Mouse (Mus musculus) ES-E14 (cell line): Measurements from ENCODE around the gene Ptprcap. TPM values are rescaled to one million over a fixed set of nuclear protein-coding genes. Genes with fewer than 3 reads are reported as not detected.

Experiments
- DNase-seq: peaks from one replicate; pipeline ENCODE4 v3.0.0-alpha.2; 2013; ENCODE audit warnings: low read depth, low spot score
- H3K27ac ChIP-seq: 2 replicates; pipeline ENCODE4 v1.5.1; 2012; ENCODE audit warnings: low read depth, mild to moderate bottlenecking, low read length, moderate library complexity, mixed read lengths; ENCODE audit not compliant: poor library complexity, insufficient read depth, severe bottlenecking
- H3K36me3 ChIP-seq: 2 replicates; pipeline ENCODE4 v1.6.1; 2012; ENCODE audit warnings: mild to moderate bottlenecking, low read length, moderate library complexity, mixed read lengths; ENCODE audit not compliant: control insufficient read depth, poor library complexity, insufficient read depth, severe bottlenecking
- H3K4me1 ChIP-seq, 2 experiments: fragments of 150-350 bp in 1 of 2; sonication (generic) in 1 of 2; 2 replicates each; pipeline ENCODE4 v1.6.1; 2012; ENCODE audit warnings: low read length in 2 of 2, mild to moderate bottlenecking in 1 of 2, mixed read lengths in 1 of 2; ENCODE audit not compliant: control insufficient read depth in 2 of 2, insufficient read depth in 2 of 2, poor library complexity in 1 of 2
- H3K4me3 ChIP-seq, 2 experiments: fragments of 150-350 bp in 1 of 2; sonication (generic) in 1 of 2; 2 replicates each; pipeline ENCODE4 v1.5.1; 2012; ENCODE audit warnings: low read length in 2 of 2, low read depth in 1 of 2, mild to moderate bottlenecking in 1 of 2, mixed read lengths in 1 of 2; ENCODE audit not compliant: insufficient read depth in 1 of 2, poor library complexity in 1 of 2, severe bottlenecking in 1 of 2
- H3K9ac ChIP-seq: 2 replicates; pipeline ENCODE4 v1.6.1; 2012; ENCODE audit warnings: low read depth, mild to moderate bottlenecking, low read length, mixed read lengths; ENCODE audit not compliant: poor library complexity, insufficient read depth, severe bottlenecking
- H3K9me3 ChIP-seq: fragments of 150-350 bp; sonication (generic); 2 replicates; pipeline ENCODE4 v1.6.1; 2012; ENCODE audit warnings: low read depth, mild to moderate bottlenecking, low read length; ENCODE audit not compliant: control insufficient read depth, insufficient read depth
- CHD2 ChIP-seq: IDR thresholded peaks from 2 replicates; pipeline ENCODE4 v1.6.1; 2014; ENCODE audit warnings: mild to moderate bottlenecking, low read depth, low read length, inconsistent platforms
- HCFC1 ChIP-seq: IDR thresholded peaks from 2 replicates; pipeline ENCODE4 v1.6.1; 2012; ENCODE audit warnings: low read length, inconsistent platforms, borderline replicate concordance; ENCODE audit not compliant: insufficient read depth
- MAFK ChIP-seq: IDR thresholded peaks from 2 replicates; pipeline ENCODE4 v1.6.1; 2014; ENCODE audit warnings: mild to moderate bottlenecking, low read depth, low read length, inconsistent platforms; ENCODE audit not compliant: insufficient read depth
- ZC3H11A ChIP-seq: IDR thresholded peaks from 2 replicates; pipeline ENCODE4 v1.6.1; 2012; ENCODE audit warnings: low read depth, mild to moderate bottlenecking, inconsistent platforms, low read length, borderline replicate concordance
- ZNF384 ChIP-seq: IDR thresholded peaks from 2 replicates; pipeline ENCODE4 v1.6.1; 2012; ENCODE audit warnings: low read depth, low read length, inconsistent platforms
- in situ Hi-C, 2 experiments: fragments of 600-800 bp; cut with MboI; formaldehyde crosslinking; loops; one replicate each; pipeline ENCODE4 v1.15.1; 2025; ENCODE audit warnings: low sequenced_read_pairs in 2 of 2, inconsistent platforms in 1 of 2; ENCODE audit not compliant: unreplicated experiment in 2 of 2
- total RNA-seq: library from RNA; depleted of rRNA; stranded (reverse); fragments of 300-350 nt; gene quantifications from 2 replicates; pipeline ENCODE4 v1.2.3, GENCODE M21; 2012

The Ptprcap gene
- total RNA-seq, 1 experiment = 9.5 TPM

GRCm38 (mm10) chr19:4164100-4164499 lies 10.7 kb downstream of the Ptprcap start:
- no peak overlapping the region for H3K9ac ChIP-seq
- H3K4me3 ChIP-seq = no peak overlapping the region
- DNase-seq = no peak
- peaks cover 0 to 17% of the 10 kb centered on the region in 2 experiments; a peak in 1 of 4 replicates for H3K4me1 ChIP-seq
- peaks cover 4% of the 10 kb centered on the region; the same call in 1 of the 2 replicates for H3K36me3 ChIP-seq
- no peak for TF ChIP-seq ZNF384
- TF ChIP-seq ZC3H11A = no peak
- H3K27ac ChIP-seq = no peak overlapping the region
- no peaks in the 10 kb centered on the region for H3K9me3 ChIP-seq
- in situ Hi-C loops = no loop called here

- H3K27ac ChIP-seq = no peak overlapping the region
- peaks cover 0 to 17% of the 10 kb centered on the region in 2 experiments; a peak in 1 of 4 replicates for H3K4me1 ChIP-seq
- H3K36me3 ChIP-seq = peaks cover 1% of the 10 kb centered on the region; the same call in 1 of the 2 replicates
- no peak overlapping the region for H3K4me3 ChIP-seq
- TF ChIP-seq ZNF384 (no peak), CHD2 (no peak), MAFK (no peak), HCFC1 (no peak), ZC3H11A (no peak)
- H3K9ac ChIP-seq = no peak overlapping the region
- no peak for DNase-seq
- in situ Hi-C loops = no loop called here
- H3K9me3 ChIP-seq = no peaks in the 10 kb centered on the region
Observed at GRCm38 (mm10) chr19:4164721-4165120, 11.3 kb downstream of the Ptprcap start.

DNA sequence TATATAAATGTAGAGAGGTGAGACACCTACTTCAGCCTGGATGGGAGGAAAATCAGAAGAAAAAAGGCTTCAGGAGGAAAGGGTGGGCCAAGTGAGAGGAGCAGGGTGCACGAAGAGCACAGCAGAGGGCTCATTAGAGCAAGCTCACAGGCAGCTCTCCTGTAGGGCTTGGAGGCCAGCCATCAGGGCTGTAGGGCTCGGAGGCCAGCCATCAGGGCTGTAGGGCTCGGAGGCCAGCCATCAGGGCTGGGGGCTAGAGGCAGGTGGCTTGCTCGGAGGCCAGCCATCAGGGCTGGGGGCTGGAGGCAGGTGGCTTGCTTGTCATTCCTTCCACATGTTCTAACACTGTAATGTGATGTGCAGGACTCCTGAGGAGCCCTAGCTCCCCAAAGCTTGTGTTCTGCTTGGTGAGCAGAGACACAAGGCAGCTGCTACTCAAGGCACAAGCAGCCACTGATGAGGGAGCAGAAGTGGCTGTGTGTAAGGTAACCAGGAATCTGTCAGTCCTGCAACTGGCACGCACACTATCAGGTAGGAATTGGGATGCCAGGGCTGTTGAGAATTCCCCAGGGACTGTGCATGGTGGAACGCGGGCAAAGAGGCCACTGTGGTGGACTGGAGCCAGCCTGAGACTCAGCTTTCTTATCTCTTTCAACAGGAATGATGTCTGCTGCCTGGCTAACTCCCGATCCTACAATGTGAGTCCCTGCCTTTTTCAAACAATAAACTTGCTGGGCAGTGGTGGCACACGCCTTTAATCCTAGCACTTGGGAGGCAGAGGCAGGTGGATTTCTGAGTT lies 13.5 kb downstream of the Ptprcap start:
- in situ Hi-C loops = no loop called here
- Histone ChIP-seq H3K4me3 (no peak overlapping the region), H3K4me1 (peaks cover 0 to 25% of the 10 kb centered on the region in 2 experiments; a peak in 1 of 4 replicates), H3K9ac (no peak overlapping the region), H3K27ac (no peak overlapping the region), H3K36me3 (no peaks in the 10 kb centered on the region), H3K9me3 (no peaks in the 10 kb centered on the region)
- no peak for DNase-seq
- TF ChIP-seq MAFK (no peak), ZC3H11A (no peak), CHD2 (no peak), ZNF384 (no peak), HCFC1 (no peak)

DNA sequence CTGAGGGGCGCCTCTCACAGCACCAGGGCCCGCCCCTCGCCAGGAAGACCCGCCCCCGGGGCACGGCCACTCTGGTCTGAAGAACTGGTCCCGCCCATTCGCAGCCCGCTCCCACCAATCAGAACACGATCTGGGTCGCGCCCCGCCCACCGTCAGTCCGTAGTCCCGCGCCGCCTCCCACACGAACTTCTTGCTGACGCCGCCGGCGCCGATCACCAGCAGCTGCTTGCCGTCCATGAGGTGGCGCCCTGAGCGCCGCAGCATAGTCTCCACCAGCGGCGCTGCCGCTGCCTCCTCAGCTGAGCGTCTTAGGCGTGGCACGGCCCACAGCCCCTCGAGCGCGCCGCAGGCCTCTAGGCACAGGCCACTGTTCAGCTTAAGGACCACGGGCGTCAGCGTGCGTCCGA lies 16.0 kb downstream of the Ptprcap start:
- H3K4me1 ChIP-seq = peaks cover 0 to 24% of the 10 kb centered on the region in 2 experiments; a peak in 1 of 4 replicates
- H3K9me3 ChIP-seq = no peaks in the 10 kb centered on the region
- H3K4me3 ChIP-seq = peak overlapping the region; percentile 63 to 88
- H3K27ac ChIP-seq = no peak overlapping the region
- H3K36me3 ChIP-seq = no peaks in the 10 kb centered on the region
- DNase-seq = peak; percentile 95
- in situ Hi-C loops = no loop called here
- peak overlapping the region; percentile 72 for H3K9ac ChIP-seq
- TF ChIP-seq ZC3H11A = 0 out of 2 replicates have a peak, but pooled peaks have one; percentile 27
- no peak for TF ChIP-seq ZNF384
- TF ChIP-seq CHD2 = no peak
- peak; percentile 74 for TF ChIP-seq HCFC1
- TF ChIP-seq MAFK = 0 out of 2 replicates have a peak, but pooled peaks have one; percentile 56
